Mouse (Mus musculus): ENCODE measurements around the gene Cmpk1. TPM values are rescaled to one million over a fixed set of nuclear protein-coding genes. Genes with fewer than 3 reads are reported as not detected.

The Cmpk1 gene
- total and polyA plus RNA-seq, 3 experiments: 30.9 to 118 (median 106) TPM

DNA sequence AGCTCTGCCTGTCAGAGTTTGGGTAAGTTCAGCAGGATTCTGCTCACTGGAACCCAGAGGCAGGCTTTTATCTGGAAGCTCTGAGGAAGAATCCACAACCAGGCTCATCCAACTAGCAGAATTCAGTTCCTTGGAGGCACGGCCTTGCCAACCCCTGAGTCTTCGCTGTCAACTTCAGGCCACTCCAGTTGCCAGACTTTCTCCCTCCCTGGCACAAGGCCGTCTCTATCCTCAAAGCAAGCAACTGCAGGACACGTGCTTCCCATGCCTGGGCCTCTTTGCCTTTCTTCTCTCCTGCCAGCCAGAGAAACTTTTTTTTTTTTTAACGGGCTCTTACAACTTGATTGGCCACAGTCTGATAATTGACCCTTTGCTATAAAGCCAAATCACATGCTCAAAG lies 42.0 kb downstream of the Cmpk1 start:
- peak; percentile 52 for DNase-seq

DNA sequence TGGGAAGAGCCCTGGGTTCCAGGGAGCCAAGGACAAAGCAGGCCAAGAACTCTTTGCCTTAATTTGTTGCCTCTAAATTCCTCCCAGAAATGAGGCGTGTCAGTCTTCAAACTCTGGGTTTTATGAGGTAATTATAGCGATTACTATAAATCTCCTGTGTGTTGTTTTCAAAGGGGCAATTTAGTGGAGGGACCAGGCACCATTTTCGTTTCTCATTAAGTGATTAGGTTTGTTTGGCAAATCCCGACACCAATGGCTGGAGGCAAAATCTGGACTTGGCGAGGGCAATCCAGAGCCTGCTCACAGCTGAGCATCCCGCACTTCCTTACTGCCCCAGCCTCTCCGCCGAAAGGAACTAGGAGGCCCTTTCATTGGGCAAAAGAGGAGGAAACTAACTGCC lies 44.5 kb downstream of the Cmpk1 start:
- no peak for DNase-seq

DNA sequence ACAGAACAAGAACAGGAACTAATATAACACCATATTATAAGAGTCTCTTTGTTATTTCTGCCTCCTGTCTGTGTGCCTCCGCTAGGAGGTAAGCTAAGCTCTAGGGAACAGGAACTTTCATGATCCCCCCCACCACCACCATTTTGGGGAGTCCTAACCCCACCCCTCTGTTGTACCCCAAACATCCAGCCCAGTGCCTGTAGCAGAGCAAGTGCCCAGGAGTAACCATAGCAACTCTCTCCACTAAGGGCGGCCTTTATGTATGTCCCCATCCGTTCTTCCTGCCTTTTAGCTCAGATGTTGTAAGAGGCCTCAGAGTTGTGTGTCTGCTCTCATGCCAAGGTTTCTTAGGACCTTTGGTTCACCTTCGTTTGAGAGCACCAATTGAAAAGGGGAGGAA lies 44.9 kb downstream of the Cmpk1 start:
- no peak for DNase-seq

DNA sequence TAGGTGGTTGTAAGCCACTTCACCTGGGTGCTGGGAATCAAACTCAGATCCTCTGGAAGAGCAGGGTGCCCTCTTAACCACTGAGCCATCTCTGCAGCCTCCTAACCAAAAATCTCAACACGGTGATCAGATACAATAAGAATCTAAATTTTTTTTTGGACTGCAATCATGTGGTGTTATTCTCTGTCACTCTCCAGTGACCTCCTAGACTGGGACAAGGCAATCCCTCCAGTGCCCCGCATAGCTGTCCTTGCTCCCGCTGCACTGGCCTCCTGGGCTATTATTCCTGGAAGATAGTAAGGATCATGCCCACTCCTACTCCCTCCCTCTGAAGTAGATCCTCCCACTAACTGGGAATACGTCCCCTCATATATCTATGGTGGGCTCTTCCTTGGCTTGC lies 45.7 kb downstream of the Cmpk1 start:
- DNase-seq: no peak

DNA sequence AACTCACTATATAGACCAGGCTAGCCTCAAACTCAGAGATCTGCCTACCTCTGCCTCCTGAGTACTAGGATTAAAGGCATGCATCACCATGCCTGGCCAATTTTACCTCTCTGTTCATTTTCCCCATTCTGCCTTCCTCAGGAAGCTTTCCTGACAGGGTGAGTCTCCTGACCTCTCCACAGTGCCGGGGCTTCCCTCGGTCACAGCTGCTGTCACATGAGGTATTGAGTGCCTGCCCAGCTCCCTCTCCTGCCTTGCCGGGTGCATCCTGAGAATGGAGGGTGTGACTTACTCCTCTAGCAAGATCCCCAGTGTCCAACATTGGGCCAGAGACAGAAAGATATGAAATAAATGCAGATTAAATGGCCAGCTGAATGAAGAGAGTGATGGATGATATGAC lies 48.8 kb downstream of the Cmpk1 start:
- no peak for DNase-seq

DNA sequence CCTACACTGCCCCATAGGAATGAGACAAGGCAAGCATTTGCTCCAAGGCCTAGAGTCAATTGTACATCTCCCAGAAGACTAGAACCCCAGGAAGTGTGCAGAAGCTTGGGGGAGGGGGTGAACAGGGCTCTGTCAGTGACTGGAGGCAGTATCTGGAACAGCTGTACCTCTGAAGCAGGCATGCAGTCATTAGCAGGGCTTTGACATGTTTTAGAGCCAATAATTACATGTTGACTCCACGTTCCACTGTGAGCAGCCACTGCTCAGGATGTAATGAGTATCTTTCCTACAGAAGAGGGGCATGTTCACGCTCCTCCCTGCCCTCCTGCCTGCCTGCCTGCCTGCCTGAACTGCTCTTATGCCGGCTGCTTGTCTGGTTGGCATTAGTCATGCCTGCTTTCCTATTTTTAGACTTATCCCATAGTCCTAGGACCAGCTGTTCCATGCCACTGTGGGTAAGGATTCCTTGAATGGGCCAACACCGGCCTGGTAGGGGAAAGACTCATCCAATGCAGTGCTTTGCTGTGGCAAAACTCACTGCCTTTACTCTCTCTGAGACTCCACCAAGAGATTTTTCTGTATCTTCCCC lies 49.5 kb downstream of the Cmpk1 start:
- DNase-seq: peak; percentile 24

DNA sequence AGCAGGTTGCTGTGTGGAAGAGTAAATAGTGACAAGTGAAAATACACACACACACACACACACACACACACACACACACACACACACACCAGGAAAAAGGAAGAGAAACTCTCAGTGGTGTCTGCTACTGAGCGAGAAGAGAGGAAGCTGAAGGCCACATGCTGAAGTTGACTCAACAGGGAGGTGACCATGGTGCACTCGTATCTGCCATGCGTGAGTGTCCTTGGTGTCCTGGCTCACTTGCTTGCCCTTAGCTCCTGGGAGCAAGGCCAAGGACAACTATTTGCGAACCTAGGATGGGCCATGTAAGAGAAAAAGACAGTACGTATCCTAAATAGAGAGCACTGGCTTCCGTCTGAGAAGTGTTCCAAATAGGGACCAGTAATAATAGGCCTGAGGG lies 52.9 kb downstream of the Cmpk1 start:
- peak; percentile 68 for DNase-seq

DNA sequence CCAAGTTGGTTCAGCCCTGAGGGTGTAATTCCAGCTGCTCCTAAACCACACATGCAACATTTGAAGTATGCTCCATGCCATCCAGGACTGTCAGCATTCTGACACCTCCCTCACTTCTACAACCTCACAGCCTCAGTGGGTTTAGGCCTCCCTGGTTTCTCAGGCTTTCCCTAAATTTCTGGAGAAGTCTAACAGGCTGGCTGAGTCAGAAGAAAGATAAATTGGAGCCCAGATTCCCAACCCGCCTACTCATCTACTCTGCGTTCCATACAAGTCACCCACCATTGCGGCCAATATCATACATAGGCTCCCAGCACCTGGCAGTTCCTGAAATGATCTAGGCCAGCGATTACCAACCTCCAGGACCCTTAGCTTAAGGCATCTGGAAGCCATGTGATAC lies 54.3 kb downstream of the Cmpk1 start:
- no peak for DNase-seq

DNA sequence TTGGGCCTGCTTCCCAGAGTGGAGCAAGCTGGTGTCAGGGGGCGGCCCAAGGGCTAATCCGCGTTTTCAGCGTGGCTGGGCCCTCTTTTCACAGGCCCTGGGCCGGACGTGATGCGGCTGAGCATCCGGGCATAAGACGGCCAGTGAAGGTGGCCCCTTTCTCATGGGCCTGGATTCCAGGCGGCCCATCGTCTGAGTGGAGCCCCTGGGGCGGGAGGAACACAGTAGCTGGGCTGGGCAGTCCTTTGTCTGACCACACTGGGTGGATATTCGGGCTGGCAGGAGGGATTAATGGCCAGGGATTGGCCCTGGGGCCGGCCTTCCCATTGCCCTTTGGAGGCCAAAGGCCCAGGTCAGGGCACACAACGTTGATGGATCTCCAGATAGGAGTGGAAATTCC lies 57.9 kb downstream of the Cmpk1 start:
- DNase-seq: no peak

DNA sequence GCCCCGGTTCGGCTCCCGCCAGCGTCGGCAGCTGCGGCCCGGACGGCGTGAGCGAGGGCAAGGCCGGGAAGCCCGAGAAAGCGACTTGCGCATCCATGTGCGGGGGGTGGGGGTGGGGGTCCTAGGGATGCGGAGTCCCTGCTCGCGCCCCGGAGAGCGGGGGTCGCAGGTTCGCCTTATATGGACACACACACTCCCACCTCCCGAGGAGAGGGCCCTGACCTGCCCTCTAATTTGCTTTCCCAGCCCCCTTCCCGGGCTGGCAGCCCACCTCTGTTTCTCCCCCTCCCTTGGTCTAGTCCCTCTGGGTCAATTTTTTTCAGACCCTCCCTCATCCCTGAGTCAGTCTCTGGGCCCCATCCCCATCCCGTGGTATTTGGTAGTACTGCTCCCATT lies 61.1 kb downstream of the Cmpk1 start, which contains the start of gene Foxe3:
Gene Foxe3, minus strand, starts transcription at position 97 of the 396 bp plus-strand sequence.
- DNase-seq: no peak

DNA sequence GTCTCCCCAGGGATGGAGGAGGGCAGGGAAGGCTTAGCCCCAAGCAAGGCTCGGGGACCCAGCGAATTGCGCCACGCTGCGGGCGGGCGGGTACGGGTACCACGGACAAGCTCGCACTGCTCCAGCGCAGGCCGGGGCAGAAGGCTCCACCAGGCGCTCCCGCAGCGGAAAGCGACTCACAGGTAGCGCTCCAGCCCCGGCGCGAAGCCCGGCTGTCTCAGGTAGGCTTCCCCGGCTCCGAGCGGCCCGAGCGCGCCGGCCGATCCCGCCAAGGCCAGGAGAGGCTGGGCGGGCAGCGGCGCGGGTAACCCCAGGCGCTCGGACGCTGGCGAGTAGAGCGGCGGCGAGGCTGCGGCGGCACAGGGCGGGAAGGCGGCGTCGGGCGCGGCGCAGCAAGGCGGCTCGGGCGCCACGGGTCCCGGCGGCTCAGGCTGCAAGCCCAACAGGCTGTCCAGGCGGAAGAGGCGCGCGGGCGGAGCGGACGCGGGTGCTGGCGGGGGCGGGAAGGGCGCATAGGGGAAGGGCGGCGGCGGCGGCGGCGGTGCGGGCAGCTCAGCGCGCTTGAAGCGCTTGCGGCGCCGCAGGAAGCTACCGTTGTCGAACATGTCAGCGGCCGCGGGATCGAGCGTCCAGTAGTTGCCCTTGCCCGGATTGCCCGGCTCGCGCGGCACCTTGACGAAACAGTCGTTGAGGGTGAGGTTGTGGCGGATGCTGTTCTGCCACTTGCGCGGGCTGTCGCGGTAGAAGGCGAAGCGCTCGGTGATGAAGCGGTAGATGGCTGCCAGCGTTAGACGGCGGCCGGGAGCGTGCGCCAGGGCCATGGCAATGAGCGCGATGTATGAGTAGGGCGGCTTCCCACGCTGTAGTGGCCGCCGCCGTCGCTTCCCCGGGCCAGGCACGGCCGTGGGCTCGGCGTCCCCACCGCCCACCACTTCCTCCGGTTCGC lies 61.8 kb downstream of the Cmpk1 start:
- peak; percentile 66 for DNase-seq

DNA sequence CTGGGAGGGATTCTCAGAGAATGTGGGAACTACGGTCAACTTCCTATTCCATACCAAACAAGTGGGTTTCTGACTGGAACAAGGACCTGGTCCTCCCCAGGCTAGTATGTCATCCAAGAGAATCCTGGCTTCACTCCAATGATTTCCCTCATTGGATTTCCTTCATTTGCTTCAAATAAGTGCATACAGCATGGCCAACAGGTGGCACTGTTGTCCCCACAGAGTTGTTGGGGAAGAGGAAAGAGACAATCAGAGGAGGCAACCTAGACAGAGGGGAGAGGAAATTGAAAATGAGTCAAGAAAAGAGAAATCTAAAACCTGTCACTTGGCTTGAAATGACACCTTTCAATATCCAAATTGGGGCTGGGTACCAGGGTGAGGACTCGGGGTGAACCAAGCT lies 70.0 kb downstream of the Cmpk1 start:
- peak; percentile 68 for DNase-seq

DNA sequence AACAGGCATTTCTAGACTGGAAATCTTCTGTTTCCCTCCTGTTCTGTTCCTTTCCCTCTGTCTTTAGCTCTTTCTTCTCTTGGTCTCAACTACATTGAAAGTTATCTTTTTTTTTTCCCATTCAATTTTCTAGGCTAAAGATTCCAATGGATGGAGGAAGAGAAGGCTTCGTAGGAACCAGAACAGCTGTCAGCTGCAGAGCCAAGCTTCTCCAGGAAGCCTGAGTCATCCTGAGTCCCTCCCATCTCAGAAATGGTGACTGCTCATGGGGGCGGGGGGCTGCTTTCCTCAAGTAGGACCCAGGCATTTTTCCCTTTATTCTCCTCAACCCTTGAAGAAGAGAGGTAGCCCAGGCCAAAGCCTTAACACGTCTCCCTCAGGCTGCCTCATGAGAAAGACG lies 71.0 kb downstream of the Cmpk1 start:
- DNase-seq: no peak

DNA sequence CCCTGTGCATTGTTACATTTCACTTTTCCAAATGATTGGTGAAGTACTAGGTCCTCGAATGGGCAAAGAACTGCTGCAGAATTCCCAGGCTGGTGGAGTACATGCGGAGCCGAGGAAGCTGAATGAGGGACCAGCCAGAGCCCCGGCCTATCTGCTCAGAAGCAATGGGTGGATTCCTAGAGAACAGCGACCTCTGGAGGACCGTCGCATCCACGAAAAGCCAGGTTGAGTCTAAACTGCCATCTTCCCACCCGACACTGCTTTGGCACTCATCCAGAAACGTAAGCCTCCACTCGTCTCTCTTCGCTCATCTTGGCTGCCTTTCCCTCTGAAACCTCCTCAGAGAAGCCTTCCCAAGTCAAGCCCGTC lies 73.5 kb downstream of the Cmpk1 start:
- peak; percentile 60 for DNase-seq

DNA sequence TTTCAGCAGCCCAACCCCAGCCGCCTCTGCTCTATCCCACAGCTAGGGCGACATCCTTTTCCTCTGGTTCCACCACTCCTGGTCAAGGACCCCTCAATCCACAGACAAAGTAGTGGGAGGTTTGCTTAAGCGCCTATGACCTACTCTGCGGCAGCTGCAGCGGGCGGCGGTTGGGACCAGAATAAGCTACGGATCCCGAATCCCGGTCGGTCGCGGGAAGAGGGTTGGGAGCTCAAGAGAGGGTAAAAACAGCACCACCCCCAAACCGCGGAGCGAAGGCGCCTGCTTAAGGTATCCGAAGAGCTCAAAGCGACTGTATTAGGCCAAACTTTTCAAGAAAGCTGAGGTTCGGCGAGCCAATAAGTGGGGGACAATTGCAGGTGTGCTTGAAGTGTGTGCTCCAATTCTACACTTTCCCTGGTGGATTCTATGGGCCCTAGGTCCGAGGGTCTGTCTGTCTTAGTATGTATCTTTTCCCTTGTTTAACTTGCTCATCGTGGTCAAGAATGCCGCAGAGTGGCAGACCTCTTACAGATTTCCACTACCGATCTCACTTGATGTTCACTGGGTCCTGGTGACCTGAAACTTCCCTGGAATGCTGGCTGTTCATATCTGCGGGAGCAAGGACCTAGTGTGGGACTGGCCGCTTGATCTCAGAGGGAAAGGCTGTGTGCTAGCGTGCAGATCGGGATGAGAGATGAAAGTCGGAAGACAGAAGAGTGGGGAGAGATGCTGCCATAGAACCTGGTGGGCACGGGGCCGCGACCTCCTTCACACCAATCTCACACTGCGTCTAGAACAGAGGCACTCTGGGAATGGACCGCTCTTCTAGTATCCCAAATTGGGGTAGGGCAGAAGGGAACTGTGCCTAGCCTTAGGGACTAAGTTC lies 74.1 kb downstream of the Cmpk1 start:
- DNase-seq: no peak

DNA sequence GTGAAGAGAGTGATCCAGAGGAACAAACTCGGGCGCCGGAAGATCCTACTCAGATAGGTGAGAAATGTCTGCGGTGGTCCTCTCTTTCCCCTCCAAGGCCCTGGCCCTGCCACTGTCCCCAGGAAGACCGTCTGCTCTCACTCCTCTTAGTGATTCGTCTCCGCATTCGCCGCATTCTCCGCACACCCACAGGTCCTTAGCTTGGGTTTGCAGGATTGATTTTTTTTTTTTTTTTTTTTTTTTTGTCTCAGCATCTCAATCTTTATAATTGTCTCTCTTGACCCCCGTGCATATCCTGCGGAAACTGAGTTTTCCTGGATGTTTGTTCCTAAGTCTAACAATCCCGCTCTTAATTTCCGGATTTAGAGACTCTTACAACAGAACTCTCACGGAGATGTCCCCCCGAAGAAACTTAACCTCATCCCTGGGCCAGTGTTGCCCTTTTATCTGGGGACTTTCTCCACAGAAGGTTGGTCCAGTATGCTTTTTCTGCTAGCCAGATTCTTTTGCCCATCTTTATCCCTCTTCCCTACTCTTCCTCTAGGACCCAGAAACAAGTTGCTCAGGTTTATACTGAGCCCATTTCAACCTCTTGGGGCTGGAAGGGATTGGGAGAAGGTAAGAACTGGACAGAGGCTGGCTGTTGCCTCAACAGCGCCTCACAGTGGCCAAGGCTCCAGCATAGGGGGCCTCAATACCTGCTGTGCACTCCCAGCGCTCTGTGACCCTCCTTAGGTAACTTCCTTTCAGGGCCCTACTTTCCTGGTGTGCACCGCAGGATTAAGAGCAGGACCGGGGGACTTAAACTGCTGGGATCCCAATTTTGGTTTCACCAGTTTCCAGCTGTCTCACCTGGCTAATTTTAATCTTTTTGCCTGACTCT lies 77.2 kb downstream of the Cmpk1 start:
- DNase-seq: peak; percentile 25

Other genes starting within 250 kb of the Cmpk1 start
- gene Gm12830, start 165.5 kb downstream of the Cmpk1 start, total RNA-seq (2021): not detected
- gene Gm12830, start 165.5 kb downstream of the Cmpk1 start, polyA plus RNA-seq (2012; rRNA removed): not detected in 2 replicates
- gene Foxd2, start 78.4 kb downstream of the Cmpk1 start, total RNA-seq (2021): 1 to 10 TPM; 1.2 to 2.8 TPM
- 5.7 and 6.3 TPM in 2 replicates for gene Foxd2, start 78.4 kb downstream of the Cmpk1 start, polyA plus RNA-seq (2012; rRNA removed)
- gene Foxe3, start 61.2 kb downstream of the Cmpk1 start, total RNA-seq (2021): not detected
- 0.20 and 1.2 TPM in 2 replicates for gene Foxe3, start 61.2 kb downstream of the Cmpk1 start, polyA plus RNA-seq (2012; rRNA removed)
- gene Stil, start 12.9 kb upstream of the Cmpk1 start, total RNA-seq (2021): under 1 TPM; 0.31 to 0.58 TPM
- 0.10 and 0.13 TPM in 2 replicates for gene Stil, start 12.9 kb upstream of the Cmpk1 start, polyA plus RNA-seq (2012; rRNA removed)
- gene Tal1, start 69.2 kb upstream of the Cmpk1 start, total RNA-seq (2021): 1 to 10 TPM; 1.8 to 2.8 TPM
- 5.1 and 8.9 TPM in 2 replicates for gene Tal1, start 69.2 kb upstream of the Cmpk1 start, polyA plus RNA-seq (2012; rRNA removed)
- gene Pdzk1ip1, start 101.5 kb upstream of the Cmpk1 start, total RNA-seq (2021): under 1 TPM; 0.48 to 0.61 TPM
- 5.1 and 10.0 TPM in 2 replicates for gene Pdzk1ip1, start 101.5 kb upstream of the Cmpk1 start, polyA plus RNA-seq (2012; rRNA removed)
- gene Cyp4x1, start 147.0 kb upstream of the Cmpk1 start, total RNA-seq (2021): not detected
- gene Cyp4x1, start 147.0 kb upstream of the Cmpk1 start, polyA plus RNA-seq (2012; rRNA removed): 0.02 TPM in 1 of 2 replicates, not detected in the other